Mouse (Mus musculus) cerebellum, postnatal 14 days (tissue): ENCODE measurements around the gene Gm17267.
"Not testable (repeated sequence)": the region's sequence is repeated elsewhere in the genome, so short reads cannot be mapped to it uniquely, and the experiment has no call there.

ENCODE experiments used
- DNase-seq, 2 experiments: peaks; one replicate each; pipeline ENCODE4 v3.0.0; 2021; ENCODE audit warnings: mixed read lengths in 2 of 2

Gene Gm17267

GRCm38 (mm10) chrX:126017257-126017656 is at the start of gene Gm17267:
Gene Gm17267, plus strand, starts transcription at chrX:126017557.
- not testable (repeated sequence) for DNase-seq
